Mouse (Mus musculus): ENCODE data around the gene Galk2. TPM values are rescaled to one million over a fixed set of nuclear protein-coding genes. Genes with fewer than 3 reads are reported as not detected.
A peak's percentile ranks its signal among the peaks of the same experiment; 100 is the strongest.

The Galk2 gene
- 3.0 and 5.8 TPM in 2 replicates for polyA plus RNA-seq (2012; ENCODE audit: insufficient read depth, low replicate concordance)

DNA sequence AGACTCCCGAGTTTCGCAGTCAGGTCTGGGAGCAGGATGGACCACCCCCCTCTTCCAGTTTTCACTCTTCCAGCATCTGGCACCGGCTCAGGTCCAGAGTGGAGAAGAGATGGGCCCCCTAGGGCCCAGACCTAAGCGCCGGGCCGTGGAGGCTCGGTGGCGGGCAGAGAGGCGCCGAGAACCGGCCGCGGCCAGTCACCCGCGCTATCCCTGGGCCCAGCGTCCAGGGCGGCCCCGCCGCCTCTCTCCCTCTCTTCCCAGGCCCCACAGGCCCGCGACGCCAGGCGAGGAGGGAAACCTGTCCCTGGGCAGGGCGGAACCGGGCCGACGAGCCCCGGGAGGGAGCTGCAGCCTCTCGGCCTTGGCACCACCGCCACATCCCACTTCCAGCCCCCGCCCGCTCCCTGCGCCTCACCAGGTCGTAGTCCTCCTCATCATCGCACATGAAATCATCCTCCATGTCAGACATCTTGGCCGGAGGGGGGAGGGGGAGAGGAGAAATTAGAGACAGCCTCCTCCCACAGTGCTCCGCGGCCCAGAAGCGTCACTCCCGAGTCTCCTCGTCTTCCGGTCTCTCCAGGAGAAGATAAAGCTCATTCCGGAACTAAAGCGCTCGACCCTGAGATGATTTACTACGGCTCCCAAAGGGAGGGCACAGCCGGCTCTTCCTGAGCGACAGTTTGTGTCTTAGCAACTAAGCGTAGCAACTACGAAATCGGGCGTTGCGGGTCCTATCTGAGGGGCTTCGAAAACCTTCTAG, at the start of gene Galk2, which contains the start of gene Cops2:
Gene Galk2, plus strand, starts transcription at position 589 of the 760 bp plus-strand sequence.
Gene Cops2, minus strand, starts transcription at position 619 of the 760 bp plus-strand sequence.
- TF ChIP-seq FLI1 (IDR thresholded peaks at IDR 0.05; ENCODE audit: low read length): no peak
- 0 out of 3 replicates have a peak, but pooled peaks have one; percentile 34 for TF ChIP-seq GATA1 (IDR thresholded peaks at IDR 0.05; ENCODE audit: borderline replicate concordance, low read length)

DNA sequence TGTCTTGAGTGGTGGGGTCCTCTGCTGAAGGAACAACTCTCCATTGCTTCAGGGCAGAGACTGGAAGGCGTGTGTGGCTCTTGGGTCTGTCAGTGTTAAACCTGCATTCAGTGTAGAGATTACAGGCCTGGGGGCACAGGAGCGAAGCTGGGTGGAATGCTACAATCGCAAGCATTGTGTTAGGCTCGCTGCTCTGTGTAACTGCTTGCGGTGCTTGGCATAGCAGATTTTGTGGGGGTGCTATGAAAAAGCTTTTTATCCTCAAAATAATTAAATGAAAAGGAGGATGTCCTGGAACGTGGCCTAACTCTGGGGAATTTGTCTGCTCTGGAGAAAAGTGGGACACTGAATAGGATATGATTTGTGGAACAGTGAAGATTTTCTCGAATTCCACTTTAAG, 49.4 kb upstream of the Galk2 start:
- H3K27me3 ChIP-seq (replicated peaks): peaks cover 5% of the 10 kb centered on the region
- TF ChIP-seq GATA1 (IDR thresholded peaks at IDR 0.05; ENCODE audit: borderline replicate concordance, low read length) (no peak), FLI1 (IDR thresholded peaks at IDR 0.05; ENCODE audit: low read length) (no peak)
- H3K4me1 ChIP-seq: peaks cover 10% of the 10 kb centered on the region
- H3K4me3 ChIP-seq (replicated peaks): no peak overlapping the region
- H3K9me3 ChIP-seq: peaks cover 13% of the 10 kb centered on the region
- H3K36me3 ChIP-seq (replicated peaks; ENCODE audit: low read length): no peaks in the 10 kb centered on the region

More for the DNA sequence above, at the start of gene Galk2, which contains the start of gene Cops2:
- Histone ChIP-seq H3K4me1 (peaks cover 32% of the 10 kb centered on the region), H3K36me3 (replicated peaks; ENCODE audit: low read length) (peaks cover 2% of the 10 kb centered on the region), H3K27me3 (replicated peaks) (no peaks in the 10 kb centered on the region), H3K4me3 (replicated peaks) (peak within 1 kb of the TSS; percentile 94), H3K9me3 (no peaks in the 10 kb centered on the region)

DNA sequence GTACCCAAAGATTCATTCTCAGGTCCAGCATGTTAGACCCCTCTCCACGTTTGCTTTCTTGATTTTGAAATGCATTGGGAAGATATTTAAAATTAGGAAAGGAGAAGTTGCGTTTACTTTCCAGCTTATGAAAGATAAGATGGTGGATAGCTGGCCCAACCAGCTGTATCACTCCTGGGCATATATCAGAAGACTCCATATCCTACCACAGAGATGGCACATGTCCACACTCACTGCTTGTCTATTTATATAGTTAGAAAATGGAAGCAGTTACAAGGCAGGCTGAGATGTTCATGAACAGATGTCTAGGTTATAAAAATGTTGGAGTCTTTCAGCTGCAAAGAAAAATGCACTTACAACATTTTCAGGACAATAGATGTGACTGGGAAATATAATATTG, 47.6 kb upstream of the Galk2 start:
- TF ChIP-seq GATA1 (IDR thresholded peaks at IDR 0.05; ENCODE audit: borderline replicate concordance, low read length): no peak
- TF ChIP-seq FLI1 (IDR thresholded peaks at IDR 0.05; ENCODE audit: low read length): no peak
- peaks cover 5% of the 10 kb centered on the region for H3K27me3 ChIP-seq (replicated peaks)
- H3K4me1 ChIP-seq: peaks cover 10% of the 10 kb centered on the region
- peaks cover 7% of the 10 kb centered on the region for H3K9me3 ChIP-seq
- no peaks in the 10 kb centered on the region for H3K36me3 ChIP-seq (replicated peaks; ENCODE audit: low read length)
- H3K4me3 ChIP-seq (replicated peaks): no peak overlapping the region

DNA sequence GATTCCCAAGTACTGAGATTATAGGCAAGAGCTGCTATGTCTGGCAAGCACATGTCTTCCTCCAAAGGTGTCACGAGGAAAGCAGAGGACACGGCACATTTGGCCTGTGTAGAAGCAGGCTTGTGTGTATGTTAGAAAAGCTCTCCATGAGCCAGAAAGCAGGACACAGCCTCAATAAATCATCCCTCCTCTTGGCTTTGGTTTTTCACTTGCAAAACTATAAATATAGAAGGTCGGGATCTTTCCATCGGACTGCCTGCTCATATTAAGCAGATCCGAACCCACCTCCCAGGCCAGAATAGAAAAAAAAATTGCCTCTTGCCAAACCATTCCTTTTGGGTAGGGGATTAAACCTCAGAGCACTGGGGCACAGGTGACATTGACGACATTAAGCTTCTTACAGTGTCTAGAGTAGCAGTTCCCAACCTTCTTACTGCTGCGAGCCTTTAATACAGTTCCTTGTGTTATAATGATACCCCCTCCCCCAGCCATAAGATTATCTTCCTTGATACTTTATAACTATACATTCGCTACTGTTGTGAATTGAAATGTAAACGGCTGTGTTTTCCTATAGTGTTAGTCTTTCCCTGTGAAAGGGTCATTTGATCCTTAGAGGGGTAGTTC, 44.8 kb upstream of the Galk2 start:
- TF ChIP-seq FLI1 (IDR thresholded peaks at IDR 0.05; ENCODE audit: low read length) (no peak), GATA1 (IDR thresholded peaks at IDR 0.05; ENCODE audit: borderline replicate concordance, low read length) (no peak)
- Histone ChIP-seq H3K9me3 (no peaks in the 10 kb centered on the region), H3K4me1 (peaks cover 10% of the 10 kb centered on the region), H3K36me3 (replicated peaks; ENCODE audit: low read length) (no peaks in the 10 kb centered on the region), H3K4me3 (replicated peaks) (no peak overlapping the region), H3K27me3 (replicated peaks) (peaks cover 5% of the 10 kb centered on the region)

DNA sequence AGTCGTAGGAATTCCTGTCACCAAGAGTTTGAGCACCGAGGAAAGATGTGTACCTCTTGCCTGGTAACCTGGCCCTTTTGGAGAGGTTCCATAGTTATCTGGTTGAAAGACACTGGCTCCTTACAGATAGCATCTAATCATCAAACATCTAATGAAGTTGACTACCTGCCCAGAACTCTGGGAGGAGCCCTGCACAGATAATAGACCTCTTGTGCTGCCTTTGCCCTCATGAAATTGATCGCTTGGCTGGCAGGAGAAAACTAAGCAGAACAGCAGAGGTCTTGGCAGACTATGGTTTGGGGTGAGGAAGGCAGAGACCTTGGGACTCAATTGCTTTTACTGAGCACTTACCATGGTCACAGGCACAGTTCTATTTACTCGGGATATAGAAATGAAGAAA, 38.5 kb upstream of the Galk2 start:
- Histone ChIP-seq H3K36me3 (replicated peaks; ENCODE audit: low read length) (no peaks in the 10 kb centered on the region), H3K27me3 (replicated peaks) (peaks cover 8% of the 10 kb centered on the region), H3K4me1 (no peaks in the 10 kb centered on the region), H3K4me3 (replicated peaks) (no peak overlapping the region), H3K9me3 (no peaks in the 10 kb centered on the region)
- no peak for TF ChIP-seq FLI1 (IDR thresholded peaks at IDR 0.05; ENCODE audit: low read length)
- no peak for TF ChIP-seq GATA1 (IDR thresholded peaks at IDR 0.05; ENCODE audit: borderline replicate concordance, low read length)

DNA sequence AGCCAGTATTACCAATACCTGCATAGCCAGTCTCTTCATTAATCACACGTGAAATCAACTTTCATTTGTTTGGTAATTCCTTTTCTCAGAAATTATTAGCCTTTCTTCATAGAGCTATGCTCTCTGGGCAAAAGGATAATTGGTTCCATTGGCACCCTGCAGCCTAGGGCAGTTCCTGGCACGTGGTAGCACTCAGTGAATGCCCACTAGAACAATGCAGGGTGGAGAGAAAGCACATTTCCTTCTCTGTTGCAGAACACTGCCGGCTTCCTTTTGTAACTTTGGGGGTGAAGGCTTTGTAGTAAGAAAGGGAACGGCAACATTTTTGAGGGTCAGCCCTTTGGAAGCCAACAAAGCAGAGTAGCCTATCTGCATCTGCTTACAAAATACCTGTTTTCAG, 32.7 kb upstream of the Galk2 start:
- TF ChIP-seq GATA1 (IDR thresholded peaks at IDR 0.05; ENCODE audit: borderline replicate concordance, low read length) (no peak), FLI1 (IDR thresholded peaks at IDR 0.05; ENCODE audit: low read length) (no peak)
- H3K4me1 ChIP-seq: no peaks in the 10 kb centered on the region

DNA sequence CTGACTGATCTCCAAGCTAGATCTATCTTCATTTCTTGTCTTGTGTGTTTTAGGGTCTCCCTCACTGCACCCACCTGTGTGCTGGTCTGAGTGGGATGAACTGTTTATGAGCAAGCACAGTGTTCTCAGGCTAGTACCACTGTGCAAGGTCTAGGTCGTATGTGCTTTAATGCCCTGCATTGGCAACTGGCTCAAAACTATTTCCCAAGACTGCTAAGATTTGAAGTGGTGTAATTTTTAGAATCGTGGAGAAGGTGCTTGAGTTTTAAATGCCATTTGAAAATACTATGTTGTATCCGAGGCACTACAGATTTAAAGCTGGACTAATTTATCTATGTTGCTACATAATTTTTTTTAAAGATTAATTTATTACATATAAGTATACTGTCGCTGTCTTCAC, 31.0 kb upstream of the Galk2 start:
- Histone ChIP-seq H3K4me3 (replicated peaks) (no peak overlapping the region), H3K36me3 (replicated peaks; ENCODE audit: low read length) (peaks cover 61% of the 10 kb centered on the region), H3K27me3 (replicated peaks) (no peaks in the 10 kb centered on the region), H3K9me3 (no peaks in the 10 kb centered on the region), H3K4me1 (no peaks in the 10 kb centered on the region)
- TF ChIP-seq FLI1 (IDR thresholded peaks at IDR 0.05; ENCODE audit: low read length): no peak
- TF ChIP-seq GATA1 (IDR thresholded peaks at IDR 0.05; ENCODE audit: borderline replicate concordance, low read length): no peak

More for the DNA sequence above, 32.7 kb upstream of the Galk2 start:
- Histone ChIP-seq H3K4me3 (replicated peaks) (no peak overlapping the region), H3K36me3 (replicated peaks; ENCODE audit: low read length) (peaks cover 45% of the 10 kb centered on the region), H3K9me3 (no peaks in the 10 kb centered on the region), H3K27me3 (replicated peaks) (no peaks in the 10 kb centered on the region)

DNA sequence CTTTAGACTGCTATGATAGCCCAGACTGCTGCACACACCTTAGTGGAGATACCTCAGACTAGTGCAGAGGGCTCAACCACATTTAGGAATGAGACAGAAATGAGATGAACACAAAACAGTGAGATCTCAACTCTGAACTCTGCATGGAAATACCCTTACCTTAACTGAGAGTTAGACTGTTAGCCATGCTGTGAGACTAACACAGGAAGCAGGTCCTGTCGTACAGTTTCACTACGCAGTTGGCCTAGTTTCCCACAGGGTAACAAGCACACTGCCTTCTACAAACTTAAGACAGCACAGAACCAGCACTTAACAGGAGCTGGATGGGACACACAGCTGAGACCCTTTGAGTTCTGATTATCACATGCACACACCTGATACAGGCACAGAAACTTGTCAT, 29.0 kb upstream of the Galk2 start:
- Histone ChIP-seq H3K27me3 (replicated peaks) (no peaks in the 10 kb centered on the region), H3K36me3 (replicated peaks; ENCODE audit: low read length) (peaks cover 82% of the 10 kb centered on the region), H3K9me3 (no peaks in the 10 kb centered on the region), H3K4me3 (replicated peaks) (no peak overlapping the region), H3K4me1 (no peaks in the 10 kb centered on the region)
- TF ChIP-seq FLI1 (IDR thresholded peaks at IDR 0.05; ENCODE audit: low read length) (no peak), GATA1 (IDR thresholded peaks at IDR 0.05; ENCODE audit: borderline replicate concordance, low read length) (no peak)

DNA sequence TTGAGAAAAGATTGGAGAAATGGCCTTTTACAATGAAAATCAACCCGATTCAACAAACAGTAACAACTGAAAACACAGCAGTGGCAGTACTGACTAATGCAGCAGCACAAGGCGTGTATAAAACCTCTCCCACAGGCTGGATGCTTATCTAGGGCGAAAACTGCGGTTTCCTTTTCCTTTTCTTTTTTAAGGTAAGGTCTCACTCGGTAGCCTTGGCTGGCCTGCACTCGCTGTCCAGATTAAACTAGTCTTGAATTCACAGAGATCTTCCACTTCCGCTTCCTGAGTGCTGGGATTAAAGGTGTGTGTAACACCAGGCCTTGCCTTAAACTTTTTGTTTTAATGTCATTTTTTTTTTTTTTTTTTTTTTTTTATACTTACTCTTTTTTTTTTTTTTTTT, 20.8 kb upstream of the Galk2 start:
- peaks cover 7% of the 10 kb centered on the region; the same call in 1 of the 2 replicates for H3K4me1 ChIP-seq

More for the DNA sequence above, 20.8 kb upstream of the Galk2 start:
- TF ChIP-seq FLI1 (IDR thresholded peaks at IDR 0.05; ENCODE audit: low read length) (no peak), GATA1 (IDR thresholded peaks at IDR 0.05; ENCODE audit: borderline replicate concordance, low read length) (no peak)
- Histone ChIP-seq H3K36me3 (replicated peaks; ENCODE audit: low read length) (peaks cover 92% of the 10 kb centered on the region), H3K27me3 (replicated peaks) (no peaks in the 10 kb centered on the region), H3K4me3 (replicated peaks) (no peak overlapping the region), H3K9me3 (no peaks in the 10 kb centered on the region)
